Mouse (Mus musculus) spleen, embryonic (tissue): Measurements from ENCODE around the gene Rpl11.

Experiments used
- CTCF ChIA-PET: fragments of 350-600 bp; sonication (Branson Sonifier 250); formaldehyde crosslinking; loops from one replicate; lab custom pipeline; 2022; lab: Charles Lee

Gene Rpl11

GRCm38 (mm10) chr4:136033231-136033630, 20.0 kb downstream of the Rpl11 start:
- CTCF ChIA-PET: interaction anchor here (0.6 to 1.3 kb wide), 2 partner anchors 13 to 18 kb away, joined by 3 to 6 read pairs; no protein-coding TSS in a partner anchor

- CTCF ChIA-PET: interaction anchor here (0.9 kb wide), 1 partner anchor 10 kb away, joined by 3 read pairs; no protein-coding TSS in a partner anchor
These were observed 22.0 kb downstream of the Rpl11 start for GRCm38 (mm10) chr4:136030968-136031909.

GRCm38 (mm10) chr4:136028689-136029088, 24.5 kb downstream of the Rpl11 start:
- CTCF ChIA-PET: no interaction called here

GRCm38 (mm10) chr4:136028132-136028564, 25.1 kb downstream of the Rpl11 start:
- CTCF ChIA-PET: no interaction called here

- CTCF ChIA-PET: no interaction called here
These were observed 25.7 kb downstream of the Rpl11 start for GRCm38 (mm10) chr4:136027416-136028131.

- CTCF ChIA-PET: no interaction called here
These were observed 27.9 kb downstream of the Rpl11 start for GRCm38 (mm10) chr4:136025350-136025749.

GRCm38 (mm10) chr4:136022924-136023323, 30.3 kb downstream of the Rpl11 start:
- CTCF ChIA-PET: no interaction called here

GRCm38 (mm10) chr4:136021549-136022047, 31.6 kb downstream of the Rpl11 start, which contains the start of gene Eloa:
Eloa (minus strand) TSS chr4:136021763.
- CTCF ChIA-PET: no interaction called here

GRCm38 (mm10) chr4:136020743-136021548, 32.3 kb downstream of the Rpl11 start:
- CTCF ChIA-PET: no interaction called here

GRCm38 (mm10) chr4:136016059-136016602, 37.1 kb downstream of the Rpl11 start:
- CTCF ChIA-PET: interaction anchor here (0.6 to 1.1 kb wide), 4 partner anchors 10 to 141 kb away, joined by 3 to 7 read pairs (median 4); no protein-coding TSS in a partner anchor

- CTCF ChIA-PET: interaction anchor here (0.6 kb wide), 1 partner anchor 18 kb away, joined by 11 read pairs; no protein-coding TSS in a partner anchor
These were observed 42.6 kb downstream of the Rpl11 start for GRCm38 (mm10) chr4:136010586-136010985.

GRCm38 (mm10) chr4:136008782-136009447, 44.3 kb downstream of the Rpl11 start:
- CTCF ChIA-PET: interaction anchor here (0.7 kb wide), 1 partner anchor 38 kb away, joined by 8 read pairs; no protein-coding TSS in a partner anchor

- CTCF ChIA-PET: interaction anchor here (0.6 kb wide), 1 partner anchor 10 kb away, joined by 5 read pairs; no protein-coding TSS in a partner anchor
These were observed 46.4 kb downstream of the Rpl11 start for GRCm38 (mm10) chr4:136006821-136007220.

- CTCF ChIA-PET: no interaction called here
These were observed 48.3 kb downstream of the Rpl11 start for GRCm38 (mm10) chr4:136004921-136005320.

GRCm38 (mm10) chr4:136004107-136004675, 49.0 kb downstream of the Rpl11 start:
- CTCF ChIA-PET: no interaction called here

- CTCF ChIA-PET: no interaction called here
These were observed 58.1 kb downstream of the Rpl11 start for GRCm38 (mm10) chr4:135995118-135995517.

- CTCF ChIA-PET: interaction anchor here (0.6 kb wide), 1 partner anchor 45 kb away, joined by 3 read pairs; no protein-coding TSS in a partner anchor
These were observed 59.3 kb downstream of the Rpl11 start for GRCm38 (mm10) chr4:135993941-135994340.

GRCm38 (mm10) chr4:135987714-135988113, 65.5 kb downstream of the Rpl11 start:
- CTCF ChIA-PET: interaction anchor here (0.6 to 0.7 kb wide), 4 partner anchors 21 to 832 kb away, joined by 3 to 7 read pairs (median 4); no protein-coding TSS in a partner anchor
